Mouse (Mus musculus) adrenal gland, adult (tissue): ENCODE measurements at regions not wholly inside any gene's neighbourhood (a gene's known extent, or its start where the extent isn't known, plus 50 kb on each side); places are given as distances from the start of the nearest gene placed in this dataset.

Experiments used
- DNase-seq, 2 experiments: peaks; one replicate each; pipeline ENCODE4 v3.0.0; 2022 to 2023; ENCODE audit warnings: low spot score in 1 of 2; ENCODE audit not compliant: inconsistent age in 2 of 2

- no peak for DNase-seq
Measured at GRCm38 (mm10) chr4:53223379-53223778, 63.7 kb upstream of the Abca1 start.

- DNase-seq = no peak
Measured at GRCm38 (mm10) chr4:53220809-53221208, 61.1 kb upstream of the Abca1 start.

GRCm38 (mm10) chr4:53219351-53219750 is 59.7 kb upstream of the Abca1 start:
- peak; percentile 15 to 59 for DNase-seq

GRCm38 (mm10) chr4:53218752-53219151 is 59.1 kb upstream of the Abca1 start:
- peak in 1 of 2 experiments; percentile 38 for DNase-seq

- DNase-seq = no peak
Measured at GRCm38 (mm10) chr4:53218291-53218640, 58.6 kb upstream of the Abca1 start.

- peak; percentile 88 to 94 for DNase-seq
Measured at GRCm38 (mm10) chr4:53217608-53218290, 58.1 kb upstream of the Abca1 start.

- no peak for DNase-seq
Measured at GRCm38 (mm10) chr4:53212541-53212940, 52.8 kb upstream of the Abca1 start.

GRCm38 (mm10) chr4:53210685-53211084 is 51.0 kb upstream of the Abca1 start:
- DNase-seq = no peak
